Mouse (Mus musculus) midbrain, embryonic 12.5 days (tissue): Measurements from ENCODE around the gene Rgs6. TPM values are rescaled to one million over a fixed set of nuclear protein-coding genes. Genes with fewer than 3 reads are reported as not detected.

Source experiments
- ATAC-seq: fragments of 200-750 bp; cut with Nextera tagmentation; 2 replicates; pipeline ENCODE4 v1.8.0; 2017; ENCODE audit warnings: low read depth, moderate TSS enrichment, moderate library complexity; ENCODE audit not compliant: low FRiP score
- H3K27ac ChIP-seq: fragments of 300-500 bp; sonication (generic); replicated peaks from 2 replicates; pipeline ENCODE4 v1.5.1; 2016; ENCODE audit warnings: mild to moderate bottlenecking
- H3K27me3 ChIP-seq: fragments of 300-500 bp; sonication (generic); 2 replicates; pipeline ENCODE4 v1.6.1; 2016; ENCODE audit warnings: mild to moderate bottlenecking
- H3K36me3 ChIP-seq: fragments of 300-500 bp; sonication (generic); 2 replicates; pipeline ENCODE4 v1.6.1; 2016
- H3K4me1 ChIP-seq: fragments of 300-500 bp; sonication (generic); 2 replicates; pipeline ENCODE4 v1.6.1; 2016
- H3K4me2 ChIP-seq: fragments of 300-500 bp; sonication (generic); replicated peaks from 2 replicates; pipeline ENCODE4 v1.6.1; 2016; ENCODE audit warnings: mild to moderate bottlenecking, moderate library complexity
- H3K4me3 ChIP-seq: fragments of 300-500 bp; sonication (generic); 2 replicates; pipeline ENCODE4 v1.5.1; 2016; ENCODE audit warnings: mild to moderate bottlenecking
- H3K9ac ChIP-seq: fragments of 300-500 bp; sonication (generic); replicated peaks from 2 replicates; pipeline ENCODE4 v1.6.1; 2016; ENCODE audit warnings: mild to moderate bottlenecking, moderate library complexity
- H3K9me3 ChIP-seq: fragments of 300-500 bp; sonication (generic); 2 replicates; pipeline ENCODE4 v1.6.1; 2016; ENCODE audit warnings: mild to moderate bottlenecking
- WGBS: fragments of 180-500 bp; shearing (Covaris S2); methylation state at CpG from one replicate; pipeline ENCODE4 v1.1.7; 2016; 5-methylcytosine and 5-hydroxymethylcytosine counted together
- polyA plus RNA-seq: library from polyadenylated mRNA; unstranded; fragments of >200 nt; fragmentation: Nextera tagmentation; extraction: Ambion mirVana; gene quantifications from 2 replicates; pipeline ENCODE4 v1.2.1, GENCODE M21; 2016

The Rgs6 gene
- polyA plus RNA-seq, 1 experiment from 2014 or later = 3.6 TPM

DNA sequence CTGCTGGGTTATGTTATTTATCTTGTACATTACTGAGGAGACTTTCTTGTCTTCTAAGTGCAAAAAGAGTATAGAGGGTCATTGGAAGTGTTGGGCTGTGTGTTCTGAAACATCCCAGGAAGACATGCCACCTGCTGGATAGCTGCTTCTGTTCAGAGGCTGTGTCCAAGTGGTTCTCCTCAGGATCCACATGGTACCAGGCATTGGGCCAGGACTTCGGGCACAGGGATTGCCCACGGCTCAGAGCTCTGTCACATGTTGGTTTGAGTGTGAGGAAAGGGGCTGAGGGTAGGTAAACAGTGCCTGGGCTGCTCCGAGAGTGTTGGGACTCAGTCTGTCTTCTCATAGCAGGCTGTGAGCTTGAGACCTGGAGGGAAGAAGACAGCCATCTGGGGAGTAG is 79.3 kb downstream of the Rgs6 start:
- 90% methylated on average over 3 of the region's 3 CpGs for WGBS
- no peak for ATAC-seq

DNA sequence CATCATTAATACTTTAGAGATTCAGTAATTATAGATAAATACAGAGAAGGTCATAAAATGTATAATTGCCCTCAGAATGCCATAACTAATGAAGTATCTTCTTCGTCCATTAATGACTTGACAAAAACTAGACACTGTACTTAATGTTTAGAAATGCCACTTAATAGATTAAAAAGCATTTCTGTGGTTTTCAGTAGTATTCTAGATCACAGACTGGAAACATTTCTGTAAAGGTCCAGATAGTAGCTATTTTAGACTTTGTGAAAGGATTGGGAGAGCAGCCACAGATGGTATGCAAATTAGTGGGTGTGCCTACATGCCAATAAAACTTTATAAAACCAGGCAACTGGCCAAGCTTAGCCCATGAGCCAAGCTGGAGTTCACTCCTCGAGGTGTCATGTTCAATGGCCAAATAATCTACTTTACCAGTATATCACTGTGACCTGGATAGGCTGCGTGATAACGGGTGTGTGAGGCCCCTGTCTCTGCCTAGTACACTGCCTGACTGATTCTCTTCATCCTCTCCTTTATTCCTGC is 82.2 kb downstream of the Rgs6 start:
- no peak for ATAC-seq
- Histone ChIP-seq H3K4me3 (no peak overlapping the region), H3K9ac (no peak overlapping the region), H3K27me3 (no peaks in the 10 kb centered on the region), H3K4me2 (no peak overlapping the region), H3K36me3 (no peaks in the 10 kb centered on the region), H3K4me1 (no peaks in the 10 kb centered on the region), H3K27ac (no peak overlapping the region), H3K9me3 (no peaks in the 10 kb centered on the region)
- WGBS = 76% methylated on average over 4 of the region's 4 CpGs

More for the DNA sequence above, 79.3 kb downstream of the Rgs6 start:
- Histone ChIP-seq H3K4me1 (no peaks in the 10 kb centered on the region), H3K27me3 (no peaks in the 10 kb centered on the region), H3K36me3 (no peaks in the 10 kb centered on the region), H3K27ac (no peak overlapping the region), H3K9ac (no peak overlapping the region), H3K4me3 (no peak overlapping the region), H3K4me2 (no peak overlapping the region), H3K9me3 (no peaks in the 10 kb centered on the region)

DNA sequence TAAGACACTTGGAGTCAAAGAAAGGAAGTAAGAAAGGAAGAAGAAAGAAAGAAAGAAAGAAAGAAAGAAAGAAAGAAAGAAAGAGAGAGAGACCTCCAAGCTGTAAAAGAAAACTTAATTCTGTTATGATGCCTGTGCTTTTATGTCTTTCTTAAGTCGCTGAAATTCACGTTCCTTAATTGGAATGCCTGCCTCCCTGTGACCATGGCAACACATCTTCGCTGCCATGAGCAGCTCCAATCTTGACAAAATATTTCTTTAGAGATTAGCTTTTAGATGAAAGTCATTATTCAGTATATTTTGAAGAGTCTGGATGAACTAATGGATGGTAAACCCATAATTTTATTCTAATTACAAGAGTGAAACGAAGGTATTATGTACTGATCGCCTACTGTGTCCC is 83.5 kb downstream of the Rgs6 start:
- Histone ChIP-seq H3K9ac (no peak overlapping the region), H3K27me3 (no peaks in the 10 kb centered on the region), H3K4me2 (no peak overlapping the region), H3K4me3 (no peak overlapping the region), H3K9me3 (no peaks in the 10 kb centered on the region), H3K4me1 (no peaks in the 10 kb centered on the region), H3K36me3 (no peaks in the 10 kb centered on the region), H3K27ac (no peak overlapping the region)
- ATAC-seq = no peak
- 87% methylated on average over 5 of the region's 5 CpGs for WGBS

DNA sequence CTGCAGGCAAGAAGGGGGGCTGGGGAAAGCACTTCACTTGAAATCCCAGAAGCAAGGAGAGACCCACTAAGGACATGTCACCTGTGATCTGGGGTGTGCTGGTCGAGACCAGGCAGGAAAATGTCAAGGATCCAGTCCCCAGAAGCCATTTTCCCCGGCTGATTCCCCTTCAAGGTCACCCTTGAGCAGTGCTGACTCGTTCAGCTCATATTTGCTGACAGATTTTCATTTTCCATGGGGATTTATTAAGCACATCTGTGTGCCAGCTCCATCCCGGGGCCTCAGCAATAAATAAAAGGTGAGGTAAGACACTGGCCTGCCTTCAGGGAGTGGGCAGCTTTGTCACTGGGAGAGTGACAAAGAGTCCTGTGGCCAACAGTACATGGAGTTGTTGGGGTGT is 87.0 kb downstream of the Rgs6 start:
- WGBS = 71% methylated on average over 4 of the region's 4 CpGs

DNA sequence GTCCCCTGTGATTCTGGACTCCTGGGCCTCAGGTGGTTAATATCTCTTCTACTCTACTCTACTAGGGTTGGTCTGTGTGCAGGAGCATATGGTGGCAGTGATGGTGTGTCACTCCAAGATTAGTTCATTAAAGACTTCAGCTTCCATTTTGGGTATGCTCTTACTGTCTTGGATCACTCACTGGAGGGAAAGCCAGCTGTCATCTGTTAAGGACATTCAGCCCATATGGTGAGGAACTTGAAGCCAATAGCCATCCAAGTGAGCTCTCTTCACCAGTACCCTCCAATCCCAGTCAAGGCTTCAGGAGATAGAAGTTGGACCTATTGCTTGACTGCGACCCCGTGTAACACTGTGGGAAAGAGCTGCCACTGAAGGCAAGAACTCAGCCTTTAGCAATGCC is 98.9 kb downstream of the Rgs6 start:
- ATAC-seq = no peak
- Histone ChIP-seq H3K4me1 (no peaks in the 10 kb centered on the region), H3K9ac (no peak overlapping the region), H3K36me3 (no peaks in the 10 kb centered on the region), H3K4me2 (no peak overlapping the region), H3K9me3 (no peaks in the 10 kb centered on the region), H3K27ac (no peak overlapping the region), H3K4me3 (no peak overlapping the region), H3K27me3 (no peaks in the 10 kb centered on the region)
- WGBS = 87% methylated on average over 2 of the region's 2 CpGs

More for the DNA sequence above, 87.0 kb downstream of the Rgs6 start:
- H3K4me2 ChIP-seq = no peak overlapping the region
- H3K36me3 ChIP-seq = no peaks in the 10 kb centered on the region
- H3K4me1 ChIP-seq = no peaks in the 10 kb centered on the region
- no peaks in the 10 kb centered on the region for H3K9me3 ChIP-seq
- ATAC-seq = no peak
- no peaks in the 10 kb centered on the region for H3K27me3 ChIP-seq
- H3K9ac ChIP-seq = no peak overlapping the region
- no peak overlapping the region for H3K27ac ChIP-seq
- H3K4me3 ChIP-seq = no peak overlapping the region

DNA sequence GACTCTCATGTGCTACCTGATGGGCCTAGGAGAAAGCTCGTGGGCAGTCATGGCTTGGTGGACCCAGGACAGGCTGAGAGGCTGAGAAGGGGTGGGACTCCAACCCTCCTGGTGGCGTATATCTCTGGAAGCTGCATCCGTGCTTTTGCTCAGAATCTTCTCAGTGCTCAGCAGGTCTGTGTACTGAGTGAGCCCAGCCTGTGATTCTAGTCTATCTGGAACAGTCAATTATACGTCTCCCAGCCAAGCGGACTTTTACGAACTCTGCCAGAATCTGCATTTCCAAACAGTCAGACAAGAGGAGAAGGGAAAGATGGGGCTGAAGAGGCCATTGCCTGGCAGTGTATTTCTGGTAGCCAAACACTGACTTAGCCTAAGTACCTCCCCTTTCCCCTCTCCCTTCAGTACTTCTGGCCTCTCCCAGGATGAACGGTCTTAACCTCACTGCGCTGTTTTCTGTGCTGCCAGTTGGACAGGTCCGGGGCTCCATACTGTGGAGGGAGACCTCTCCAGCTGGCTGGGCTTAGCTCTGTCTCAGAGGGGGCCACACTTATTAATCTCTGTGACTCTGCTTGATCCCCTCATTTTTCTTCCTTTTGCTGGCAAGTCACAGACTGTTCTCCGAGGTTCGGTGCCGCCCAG is 110.9 kb downstream of the Rgs6 start:
- no peak overlapping the region for H3K4me2 ChIP-seq
- H3K9me3 ChIP-seq = no peaks in the 10 kb centered on the region
- 85% methylated on average over 12 of the region's 12 CpGs for WGBS
- H3K27ac ChIP-seq = no peak overlapping the region
- H3K9ac ChIP-seq = no peak overlapping the region
- no peaks in the 10 kb centered on the region for H3K4me1 ChIP-seq
- no peak for ATAC-seq
- no peaks in the 10 kb centered on the region for H3K36me3 ChIP-seq
- H3K27me3 ChIP-seq = no peaks in the 10 kb centered on the region
- no peak overlapping the region for H3K4me3 ChIP-seq

DNA sequence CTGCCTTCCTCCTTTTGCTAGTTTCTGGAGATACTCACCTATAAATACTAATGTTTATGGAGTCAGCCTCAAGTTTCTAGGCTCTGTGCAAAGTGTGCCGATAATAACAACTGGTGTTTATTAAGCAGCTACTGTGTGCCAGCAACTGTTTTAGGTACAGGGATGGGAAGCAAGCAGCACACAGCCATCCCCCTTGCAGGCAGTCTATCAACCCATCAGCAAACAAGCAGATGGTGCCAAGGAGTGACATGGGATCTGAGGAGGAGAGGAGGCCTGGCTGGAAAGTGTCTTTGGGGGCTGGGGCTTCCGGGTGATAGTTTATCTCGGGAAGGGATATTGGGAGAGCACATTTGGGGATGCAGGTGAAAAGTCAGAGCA is 111.4 kb downstream of the Rgs6 start:
- Histone ChIP-seq H3K9me3 (no peaks in the 10 kb centered on the region), H3K4me2 (no peak overlapping the region), H3K27me3 (no peaks in the 10 kb centered on the region), H3K36me3 (no peaks in the 10 kb centered on the region), H3K9ac (no peak overlapping the region), H3K4me3 (no peak overlapping the region), H3K27ac (no peak overlapping the region), H3K4me1 (no peaks in the 10 kb centered on the region)
- ATAC-seq = no peak
- WGBS = 93% methylated on average over 3 of the region's 3 CpGs

DNA sequence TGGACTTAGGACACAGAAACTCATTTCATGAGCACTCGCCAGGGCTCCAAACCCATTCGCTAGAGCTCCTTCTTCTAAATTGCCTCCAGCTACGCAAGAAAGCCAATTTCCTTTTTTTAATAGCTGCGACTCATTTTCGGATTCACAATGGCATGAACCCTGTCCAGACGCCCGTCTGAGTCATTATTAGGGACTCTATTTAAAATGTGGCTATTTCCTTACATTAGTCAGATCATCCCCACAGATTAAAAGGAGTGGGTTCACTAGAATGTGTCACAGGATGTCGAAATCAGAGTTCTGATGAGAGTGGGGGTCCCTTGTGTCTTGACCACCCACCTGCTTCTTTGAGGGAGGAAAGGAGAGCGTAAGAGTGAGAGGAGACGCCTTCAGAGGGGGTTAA is 112.1 kb downstream of the Rgs6 start:
- no peaks in the 10 kb centered on the region for H3K4me1 ChIP-seq
- WGBS = 87% methylated on average over 10 of the region's 10 CpGs
- H3K36me3 ChIP-seq = no peaks in the 10 kb centered on the region
- no peak overlapping the region for H3K4me2 ChIP-seq
- no peaks in the 10 kb centered on the region for H3K27me3 ChIP-seq
- ATAC-seq = no peak
- no peak overlapping the region for H3K4me3 ChIP-seq
- H3K27ac ChIP-seq = no peak overlapping the region
- no peaks in the 10 kb centered on the region for H3K9me3 ChIP-seq
- H3K9ac ChIP-seq = no peak overlapping the region

DNA sequence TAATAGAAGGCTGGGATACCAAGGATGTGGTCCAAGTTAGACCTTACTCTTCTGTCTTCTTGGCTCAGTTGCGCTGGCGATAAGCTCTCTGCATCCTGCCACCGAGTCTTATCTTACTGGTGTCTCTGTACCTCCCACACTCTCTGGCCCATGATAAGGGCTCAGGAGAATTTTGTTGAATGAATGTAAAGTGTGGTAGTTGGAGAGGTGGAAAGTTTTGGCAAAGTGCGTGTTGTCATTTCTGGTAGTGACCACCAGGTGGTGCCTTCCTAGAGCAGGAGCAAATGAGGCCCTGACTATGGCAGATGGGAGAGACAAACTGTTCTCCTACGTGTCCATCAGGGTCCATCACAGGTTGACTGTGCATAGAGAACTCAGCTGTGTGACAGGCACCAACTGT is 112.7 kb downstream of the Rgs6 start:
- Histone ChIP-seq H3K4me2 (no peak overlapping the region), H3K4me3 (no peak overlapping the region), H3K36me3 (no peaks in the 10 kb centered on the region), H3K9me3 (no peaks in the 10 kb centered on the region), H3K27me3 (no peaks in the 10 kb centered on the region), H3K27ac (no peak overlapping the region), H3K9ac (no peak overlapping the region), H3K4me1 (no peaks in the 10 kb centered on the region)
- 48% methylated on average over 5 of the region's 5 CpGs for WGBS
- ATAC-seq = no peak

DNA sequence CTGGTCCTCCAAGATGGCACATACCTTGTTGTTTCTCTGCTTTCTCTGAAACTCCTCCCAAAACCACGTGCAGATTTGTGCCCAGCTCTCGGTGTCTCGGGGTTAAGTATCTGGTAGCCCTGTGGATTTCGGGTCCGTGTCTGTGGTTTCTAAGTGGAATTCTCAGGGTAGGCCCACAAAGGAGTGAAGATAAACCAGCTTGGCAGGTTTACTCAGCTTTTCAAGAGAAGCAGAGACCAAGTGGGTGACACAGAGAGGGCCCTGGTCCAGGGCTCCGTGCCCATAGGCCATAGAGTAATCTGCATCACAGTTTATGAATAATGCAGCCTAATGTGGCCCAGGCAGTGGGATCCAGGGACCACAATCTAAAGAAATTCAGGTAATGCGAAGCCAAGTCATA is 113.3 kb downstream of the Rgs6 start:
- Histone ChIP-seq H3K27ac (no peak overlapping the region), H3K9me3 (no peaks in the 10 kb centered on the region), H3K9ac (no peak overlapping the region), H3K36me3 (no peaks in the 10 kb centered on the region), H3K4me2 (no peak overlapping the region), H3K4me3 (no peak overlapping the region), H3K27me3 (no peaks in the 10 kb centered on the region), H3K4me1 (no peaks in the 10 kb centered on the region)
- no peak for ATAC-seq
- 84% methylated on average over 7 of the region's 7 CpGs for WGBS

DNA sequence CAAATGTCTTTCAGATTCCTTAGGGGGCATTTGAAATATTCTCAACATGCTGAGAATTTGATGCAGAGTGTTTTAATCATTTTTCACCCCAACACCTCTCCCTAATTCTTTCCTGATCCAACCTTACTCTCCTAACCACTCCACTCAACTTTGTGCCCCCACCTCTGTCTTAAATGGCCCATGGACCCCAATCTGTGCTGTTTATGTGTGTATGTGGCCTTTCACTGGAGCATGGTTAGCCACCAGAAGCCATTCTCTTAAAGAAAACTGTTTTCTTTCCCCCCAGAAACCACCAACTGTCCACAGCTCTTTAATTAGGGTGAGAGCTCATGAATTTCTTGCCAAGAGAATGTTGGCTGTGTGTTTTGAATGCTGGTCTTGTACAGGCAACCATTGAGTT is 122.3 kb downstream of the Rgs6 start:
- Histone ChIP-seq H3K27ac (no peak overlapping the region), H3K4me3 (no peak overlapping the region), H3K4me1 (no peaks in the 10 kb centered on the region), H3K4me2 (no peak overlapping the region), H3K27me3 (no peaks in the 10 kb centered on the region), H3K36me3 (no peaks in the 10 kb centered on the region), H3K9ac (no peak overlapping the region), H3K9me3 (no peaks in the 10 kb centered on the region)
- no peak for ATAC-seq

DNA sequence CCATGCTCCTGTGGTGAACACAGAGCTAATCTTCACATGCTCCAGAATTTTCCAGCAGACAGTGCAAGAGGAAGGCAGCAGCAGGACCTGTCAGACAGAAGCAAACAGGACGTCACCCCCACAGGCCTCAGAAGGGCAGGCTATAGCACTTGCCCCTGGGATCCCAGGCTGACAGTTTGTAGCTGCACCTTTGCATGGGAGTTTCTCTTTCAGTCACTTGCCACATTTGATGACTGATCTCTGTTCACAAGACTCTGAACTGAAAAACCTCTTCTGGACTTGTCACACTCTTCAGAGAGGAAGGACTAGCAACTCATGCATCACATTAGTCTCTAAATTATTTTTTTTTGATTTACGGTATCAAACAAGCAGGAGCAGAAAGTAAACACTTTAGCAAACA is 126.2 kb downstream of the Rgs6 start:
- no peak overlapping the region for H3K4me2 ChIP-seq
- no peaks in the 10 kb centered on the region for H3K36me3 ChIP-seq
- H3K9ac ChIP-seq = no peak overlapping the region
- H3K4me1 ChIP-seq = no peaks in the 10 kb centered on the region
- H3K9me3 ChIP-seq = no peaks in the 10 kb centered on the region
- H3K27ac ChIP-seq = no peak overlapping the region
- no peaks in the 10 kb centered on the region for H3K27me3 ChIP-seq
- no peak overlapping the region for H3K4me3 ChIP-seq
- WGBS = 73% methylated on average over 2 of the region's 2 CpGs
- ATAC-seq = no peak

DNA sequence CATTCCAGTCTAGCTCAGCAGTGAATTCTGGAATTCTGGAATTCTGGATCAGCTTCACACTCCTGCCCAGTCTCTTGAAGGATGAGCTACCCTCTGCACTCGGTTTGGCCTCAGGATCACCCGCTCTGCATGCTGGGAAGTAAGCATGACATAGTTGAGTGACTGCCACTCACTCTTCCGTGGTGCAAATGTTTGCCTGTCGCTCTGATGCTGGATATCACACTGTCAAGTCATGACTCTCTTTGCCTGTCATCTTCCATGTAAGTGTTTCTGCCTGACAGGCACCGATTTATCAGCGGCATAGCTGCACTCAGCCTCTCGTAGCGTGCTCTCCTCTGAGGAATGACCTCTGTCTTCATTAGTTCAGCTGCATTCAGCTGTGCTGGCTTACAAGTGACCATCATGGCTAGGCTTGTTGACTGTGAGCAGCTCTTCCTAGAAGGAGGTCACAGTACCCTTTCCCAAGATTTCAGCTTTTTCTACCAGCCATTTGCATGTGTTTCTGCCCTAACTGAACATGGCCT is 135.0 kb downstream of the Rgs6 start:
- H3K9me3 ChIP-seq = no peaks in the 10 kb centered on the region
- no peaks in the 10 kb centered on the region for H3K27me3 ChIP-seq
- no peak overlapping the region for H3K27ac ChIP-seq
- H3K36me3 ChIP-seq = no peaks in the 10 kb centered on the region
- no peak overlapping the region for H3K4me3 ChIP-seq
- H3K9ac ChIP-seq = no peak overlapping the region
- WGBS = 89% methylated on average over 8 of the region's 8 CpGs
- no peak overlapping the region for H3K4me2 ChIP-seq
- ATAC-seq = no peak
- H3K4me1 ChIP-seq = no peaks in the 10 kb centered on the region
